Mouse (Mus musculus): ENCODE results near the gene Fbxl21. TPM values are rescaled to one million over a fixed set of nuclear protein-coding genes. Genes with fewer than 3 reads are reported as not detected.
A peak's percentile ranks its signal among the peaks of the same experiment; 100 is the strongest.

Gene Fbxl21
- polyA plus RNA-seq, 1 experiment from 2014 or later = 1.3 TPM

GRCm38 (mm10) chr13:56509796-56510195, 12.5 kb upstream of the Fbxl21 start:
- 80% methylated on average over 2 of the region's 2 CpGs for WGBS
- Histone ChIP-seq H3K27ac (replicated peaks) (no peak overlapping the region), H3K36me3 (replicated peaks) (no peaks in the 10 kb centered on the region), H3K9me3 (no peaks in the 10 kb centered on the region), H3K27me3 (replicated peaks; ENCODE audit: low read depth, poor library complexity, severe bottlenecking) (no peaks in the 10 kb centered on the region), H3K4me1 (no peaks in the 10 kb centered on the region), H3K4me3 (no peak overlapping the region)
- DNase-seq (ENCODE audit: low spot score) = no peak

- H3K27me3 ChIP-seq (replicated peaks; ENCODE audit: low read depth, poor library complexity, severe bottlenecking) = no peaks in the 10 kb centered on the region
- H3K4me3 ChIP-seq = no peak overlapping the region
- H3K4me1 ChIP-seq = 0 out of 2 replicates have a peak, but pooled peaks cover 4% of the 10 kb centered on the region
- no peak for DNase-seq (ENCODE audit: low spot score)
- no peaks in the 10 kb centered on the region for H3K9me3 ChIP-seq
- no peak overlapping the region for H3K27ac ChIP-seq (replicated peaks)
- H3K36me3 ChIP-seq (replicated peaks) = no peaks in the 10 kb centered on the region
Observed at GRCm38 (mm10) chr13:56513595-56513994, 8.7 kb upstream of the Fbxl21 start.

- Histone ChIP-seq H3K9me3 (no peaks in the 10 kb centered on the region), H3K4me3 (no peak overlapping the region), H3K36me3 (replicated peaks) (no peaks in the 10 kb centered on the region), H3K27ac (replicated peaks) (no peak overlapping the region), H3K4me1 (0 out of 2 replicates have a peak, but pooled peaks cover 4% of the 10 kb centered on the region), H3K27me3 (replicated peaks; ENCODE audit: low read depth, poor library complexity, severe bottlenecking) (no peaks in the 10 kb centered on the region)
- 75% methylated on average over 4 of the region's 4 CpGs for WGBS
- DNase-seq (ENCODE audit: low spot score) = no peak
Observed at GRCm38 (mm10) chr13:56516311-56516710, 6.0 kb upstream of the Fbxl21 start.

- Histone ChIP-seq H3K27ac (replicated peaks) (no peak overlapping the region), H3K4me3 (no peak overlapping the region), H3K27me3 (replicated peaks; ENCODE audit: low read depth, poor library complexity, severe bottlenecking) (no peaks in the 10 kb centered on the region), H3K36me3 (replicated peaks) (no peaks in the 10 kb centered on the region), H3K9me3 (no peaks in the 10 kb centered on the region), H3K4me1 (0 out of 2 replicates have a peak, but pooled peaks cover 4% of the 10 kb centered on the region)
- DNase-seq (ENCODE audit: low spot score) = no peak
- 62% methylated on average over 7 of the region's 7 CpGs for WGBS
Observed at GRCm38 (mm10) chr13:56516816-56517215, 5.5 kb upstream of the Fbxl21 start.

GRCm38 (mm10) chr13:56522821-56523167, 522 bp downstream of the Fbxl21 start:
- DNase-seq (ENCODE audit: low spot score) = no peak
- Histone ChIP-seq H3K36me3 (replicated peaks) (no peaks in the 10 kb centered on the region), H3K27ac (replicated peaks) (peak overlapping the region; percentile 76), H3K9me3 (no peaks in the 10 kb centered on the region), H3K27me3 (replicated peaks; ENCODE audit: low read depth, poor library complexity, severe bottlenecking) (no peaks in the 10 kb centered on the region), H3K4me1 (peaks cover 10% of the 10 kb centered on the region), H3K4me3 (peak overlapping the region; percentile 78)
- 8% methylated on average over 8 of the region's 8 CpGs for WGBS

GRCm38 (mm10) chr13:56526871-56527270, 4.6 kb downstream of the Fbxl21 start:
- WGBS = 87% methylated on average over 12 of the region's 12 CpGs
- H3K9me3 ChIP-seq = no peaks in the 10 kb centered on the region
- H3K36me3 ChIP-seq (replicated peaks) = no peaks in the 10 kb centered on the region
- H3K4me3 ChIP-seq = no peak overlapping the region
- H3K27me3 ChIP-seq (replicated peaks; ENCODE audit: low read depth, poor library complexity, severe bottlenecking) = no peaks in the 10 kb centered on the region
- no peak overlapping the region for H3K27ac ChIP-seq (replicated peaks)
- peaks cover 10% of the 10 kb centered on the region for H3K4me1 ChIP-seq
- DNase-seq (ENCODE audit: low spot score) = no peak

- WGBS = 87% methylated on average over 7 of the region's 7 CpGs
- Histone ChIP-seq H3K4me1 (peaks cover 2% of the 10 kb centered on the region), H3K36me3 (replicated peaks) (no peaks in the 10 kb centered on the region), H3K27ac (replicated peaks) (no peak overlapping the region), H3K27me3 (replicated peaks; ENCODE audit: low read depth, poor library complexity, severe bottlenecking) (no peaks in the 10 kb centered on the region), H3K4me3 (no peak overlapping the region), H3K9me3 (no peaks in the 10 kb centered on the region)
- no peak for DNase-seq (ENCODE audit: low spot score)
Observed at GRCm38 (mm10) chr13:56527846-56528245, 5.6 kb downstream of the Fbxl21 start.

GRCm38 (mm10) chr13:56528281-56528680, 6.0 kb downstream of the Fbxl21 start:
- Histone ChIP-seq H3K4me3 (no peak overlapping the region), H3K27me3 (replicated peaks; ENCODE audit: low read depth, poor library complexity, severe bottlenecking) (no peaks in the 10 kb centered on the region), H3K9me3 (no peaks in the 10 kb centered on the region), H3K4me1 (no peaks in the 10 kb centered on the region), H3K27ac (replicated peaks) (no peak overlapping the region), H3K36me3 (replicated peaks) (no peaks in the 10 kb centered on the region)
- DNase-seq (ENCODE audit: low spot score) = no peak
- 87% methylated on average over 11 of the region's 11 CpGs for WGBS

GRCm38 (mm10) chr13:56529031-56529430, 6.8 kb downstream of the Fbxl21 start:
- 90% methylated on average over 4 of the region's 4 CpGs for WGBS
- no peaks in the 10 kb centered on the region for H3K27me3 ChIP-seq (replicated peaks; ENCODE audit: low read depth, poor library complexity, severe bottlenecking)
- no peaks in the 10 kb centered on the region for H3K4me1 ChIP-seq
- no peak overlapping the region for H3K27ac ChIP-seq (replicated peaks)
- no peak for DNase-seq (ENCODE audit: low spot score)
- H3K9me3 ChIP-seq = no peaks in the 10 kb centered on the region
- no peaks in the 10 kb centered on the region for H3K36me3 ChIP-seq (replicated peaks)
- H3K4me3 ChIP-seq = no peak overlapping the region

- H3K27ac ChIP-seq (replicated peaks) = no peak overlapping the region
- H3K27me3 ChIP-seq (replicated peaks; ENCODE audit: low read depth, poor library complexity, severe bottlenecking) = no peaks in the 10 kb centered on the region
- 74% methylated on average over 8 of the region's 8 CpGs for WGBS
- no peaks in the 10 kb centered on the region for H3K36me3 ChIP-seq (replicated peaks)
- no peak for DNase-seq (ENCODE audit: low spot score)
- H3K4me3 ChIP-seq = no peak overlapping the region
- H3K9me3 ChIP-seq = peaks cover 5% of the 10 kb centered on the region; the same call in 1 of the 2 replicates
- no peaks in the 10 kb centered on the region for H3K4me1 ChIP-seq
Observed at GRCm38 (mm10) chr13:56529685-56530084, 7.4 kb downstream of the Fbxl21 start.

- Histone ChIP-seq H3K27me3 (replicated peaks; ENCODE audit: low read depth, poor library complexity, severe bottlenecking) (no peaks in the 10 kb centered on the region), H3K27ac (replicated peaks) (no peak overlapping the region), H3K4me3 (no peak overlapping the region), H3K9me3 (peaks cover 10% of the 10 kb centered on the region), H3K36me3 (replicated peaks) (no peaks in the 10 kb centered on the region), H3K4me1 (no peaks in the 10 kb centered on the region)
- no peak for DNase-seq (ENCODE audit: low spot score)
- 87% methylated on average over 5 of the region's 5 CpGs for WGBS
Observed at GRCm38 (mm10) chr13:56534931-56535330, 12.7 kb downstream of the Fbxl21 start.

GRCm38 (mm10) chr13:56535570-56535969, 13.3 kb downstream of the Fbxl21 start:
- 79% methylated on average over 5 of the region's 5 CpGs for WGBS

GRCm38 (mm10) chr13:56537026-56537425, 14.8 kb downstream of the Fbxl21 start:
- no peaks in the 10 kb centered on the region for H3K36me3 ChIP-seq (replicated peaks)
- WGBS = 87% methylated on average over 12 of the region's 12 CpGs
- DNase-seq (ENCODE audit: low spot score) = no peak
- H3K27me3 ChIP-seq (replicated peaks; ENCODE audit: low read depth, poor library complexity, severe bottlenecking) = no peaks in the 10 kb centered on the region
- H3K9me3 ChIP-seq = peaks cover 10% of the 10 kb centered on the region
- no peak overlapping the region for H3K4me3 ChIP-seq
- H3K4me1 ChIP-seq = no peaks in the 10 kb centered on the region
- no peak overlapping the region for H3K27ac ChIP-seq (replicated peaks)

More at GRCm38 (mm10) chr13:56535570-56535969, 13.3 kb downstream of the Fbxl21 start:
- no peak for DNase-seq (ENCODE audit: low spot score)
- no peak overlapping the region for H3K27ac ChIP-seq (replicated peaks)
- peaks cover 10% of the 10 kb centered on the region for H3K9me3 ChIP-seq
- H3K4me3 ChIP-seq = no peak overlapping the region
- no peaks in the 10 kb centered on the region for H3K4me1 ChIP-seq
- H3K36me3 ChIP-seq (replicated peaks) = no peaks in the 10 kb centered on the region
- H3K27me3 ChIP-seq (replicated peaks; ENCODE audit: low read depth, poor library complexity, severe bottlenecking) = no peaks in the 10 kb centered on the region

- Histone ChIP-seq H3K4me3 (no peak overlapping the region), H3K4me1 (peaks cover 4% of the 10 kb centered on the region; the same call in 1 of the 2 replicates), H3K36me3 (replicated peaks) (no peaks in the 10 kb centered on the region), H3K27ac (replicated peaks) (no peak overlapping the region), H3K27me3 (replicated peaks; ENCODE audit: low read depth, poor library complexity, severe bottlenecking) (no peaks in the 10 kb centered on the region), H3K9me3 (peaks cover 3% of the 10 kb centered on the region)
- 94% methylated on average over 4 of the region's 4 CpGs for WGBS
- no peak for DNase-seq (ENCODE audit: low spot score)
Observed at GRCm38 (mm10) chr13:56539846-56540245, 17.6 kb downstream of the Fbxl21 start.
